Mouse (Mus musculus) lung, embryonic 15.5 days (tissue): Measurements from ENCODE around the gene Lrpprc. TPM values are rescaled to one million over a fixed set of nuclear protein-coding genes. Genes with fewer than 3 reads are reported as not detected.

ENCODE experiments used
- ATAC-seq: fragments of 200-750 bp; cut with Nextera tagmentation; 2 replicates; pipeline ENCODE4 v1.8.0; 2017; ENCODE audit warnings: moderate number of reproducible peaks, borderline replicate concordance; ENCODE audit not compliant: low FRiP score, low TSS enrichment; ENCODE audit errors: extremely low read depth
- H3K27ac ChIP-seq: fragments of 300-500 bp; sonication (generic); 2 replicates; pipeline ENCODE4 v1.5.1; 2015; ENCODE audit warnings: moderate library complexity, mild to moderate bottlenecking, inconsistent platforms
- H3K27me3 ChIP-seq: fragments of 300-500 bp; sonication (generic); 2 replicates; pipeline ENCODE4 v1.6.1; 2015; ENCODE audit warnings: inconsistent platforms
- H3K36me3 ChIP-seq: fragments of 300-500 bp; sonication (generic); 2 replicates; pipeline ENCODE4 v1.6.1; 2015; ENCODE audit warnings: inconsistent platforms
- H3K4me1 ChIP-seq: fragments of 300-500 bp; sonication (generic); 2 replicates; pipeline ENCODE4 v1.6.1; 2015; ENCODE audit warnings: inconsistent platforms
- H3K4me2 ChIP-seq: fragments of 300-500 bp; sonication (generic); 2 replicates; pipeline ENCODE4 v1.6.1; 2015; ENCODE audit warnings: inconsistent platforms, mild to moderate bottlenecking, moderate library complexity
- H3K4me3 ChIP-seq: fragments of 300-500 bp; sonication (generic); 2 replicates; pipeline ENCODE4 v1.5.1; 2015; ENCODE audit warnings: mild to moderate bottlenecking, inconsistent platforms
- H3K9ac ChIP-seq: fragments of 300-500 bp; sonication (generic); 2 replicates; pipeline ENCODE4 v1.6.1; 2015; ENCODE audit warnings: inconsistent platforms
- H3K9me3 ChIP-seq: fragments of 300-500 bp; sonication (generic); 2 replicates; pipeline ENCODE4 v1.6.1; 2016; ENCODE audit warnings: inconsistent platforms
- WGBS: fragments of 180-500 bp; shearing (Covaris S2); methylation state at CpG from one replicate; pipeline ENCODE4 v1.1.7; 2015; 5-methylcytosine and 5-hydroxymethylcytosine counted together
- polyA plus RNA-seq: library from polyadenylated mRNA; unstranded; fragments of >200 nt; fragmentation: Nextera tagmentation; extraction: Ambion mirVana; gene quantifications from 2 replicates; pipeline ENCODE4 v1.2.1, GENCODE M21; 2015

Lrpprc gene
- polyA plus RNA-seq, 1 experiment from 2014 or later = 38.2 TPM

DNA sequence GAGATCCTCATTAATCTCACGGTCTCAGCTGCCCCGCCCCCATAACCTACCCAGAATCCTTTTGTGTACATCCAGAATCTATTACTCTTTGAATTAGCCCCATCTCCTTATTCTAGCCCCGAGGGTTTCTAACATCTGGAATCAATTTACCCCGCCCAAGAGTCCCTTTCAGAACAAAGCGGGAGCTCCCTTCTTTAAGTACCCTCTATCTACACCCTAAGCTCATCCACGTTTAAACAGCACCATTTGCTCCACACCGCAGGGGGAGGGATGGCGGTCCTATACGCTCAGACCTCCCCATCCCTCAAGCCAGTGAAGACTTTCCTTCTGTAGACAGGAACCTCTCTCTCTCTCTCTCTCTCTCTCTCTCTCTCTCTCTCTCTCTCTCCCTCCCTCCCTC is 53.9 kb downstream of the Lrpprc start:
- Histone ChIP-seq H3K9ac (no peak overlapping the region), H3K27ac (no peak overlapping the region), H3K9me3 (no peaks in the 10 kb centered on the region), H3K27me3 (no peaks in the 10 kb centered on the region), H3K4me1 (no peaks in the 10 kb centered on the region), H3K4me2 (no peak overlapping the region), H3K36me3 (peaks cover 3% of the 10 kb centered on the region; the same call in 1 of the 2 replicates), H3K4me3 (no peak overlapping the region)
- WGBS = 58% methylated on average over 9 of the region's 9 CpGs
- ATAC-seq = no peak

- Histone ChIP-seq H3K9ac (no peak overlapping the region), H3K27me3 (no peaks in the 10 kb centered on the region), H3K9me3 (no peaks in the 10 kb centered on the region), H3K4me2 (no peak overlapping the region), H3K27ac (no peak overlapping the region), H3K4me3 (no peak overlapping the region), H3K36me3 (peaks cover 23% of the 10 kb centered on the region), H3K4me1 (no peaks in the 10 kb centered on the region)
- 82% methylated on average over 8 of the region's 8 CpGs for WGBS
- ATAC-seq = no peak
Measured at GRCm38 (mm10) chr17:84732612-84733011, 58.0 kb downstream of the Lrpprc start.

- peaks cover 26% of the 10 kb centered on the region for H3K36me3 ChIP-seq
- H3K9me3 ChIP-seq = no peaks in the 10 kb centered on the region
- no peak overlapping the region for H3K9ac ChIP-seq
- no peak overlapping the region for H3K27ac ChIP-seq
- H3K4me1 ChIP-seq = no peaks in the 10 kb centered on the region
- WGBS = 83% methylated on average over 12 of the region's 12 CpGs
- no peak for ATAC-seq
- no peak overlapping the region for H3K4me3 ChIP-seq
- H3K4me2 ChIP-seq = no peak overlapping the region
- no peaks in the 10 kb centered on the region for H3K27me3 ChIP-seq
Measured at GRCm38 (mm10) chr17:84731361-84731760, 59.2 kb downstream of the Lrpprc start.

DNA sequence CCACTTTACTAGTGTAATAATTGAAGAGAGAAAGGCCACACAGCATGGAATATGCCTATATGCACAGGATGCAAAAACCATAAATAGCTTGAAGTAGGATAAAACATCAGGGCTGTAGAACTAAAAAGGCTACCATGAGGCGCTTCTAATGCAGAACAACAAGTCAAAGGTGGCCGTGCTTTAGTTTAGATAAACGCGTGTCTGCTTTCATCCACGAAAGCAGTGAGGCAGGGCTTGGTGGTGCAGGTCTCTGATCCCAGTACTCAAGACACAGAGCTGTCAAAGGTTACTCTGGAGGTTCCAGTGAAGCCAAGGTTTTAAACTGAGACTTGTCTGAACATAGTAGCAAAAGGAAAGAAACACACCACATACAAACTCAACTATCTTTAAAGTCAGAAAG is 61.4 kb downstream of the Lrpprc start:
- no peak overlapping the region for H3K4me3 ChIP-seq
- no peak for ATAC-seq
- no peaks in the 10 kb centered on the region for H3K27me3 ChIP-seq
- no peak overlapping the region for H3K9ac ChIP-seq
- H3K4me1 ChIP-seq = no peaks in the 10 kb centered on the region
- peaks cover 29% of the 10 kb centered on the region for H3K36me3 ChIP-seq
- H3K27ac ChIP-seq = no peak overlapping the region
- H3K4me2 ChIP-seq = no peak overlapping the region
- 72% methylated on average over 5 of the region's 5 CpGs for WGBS
- H3K9me3 ChIP-seq = no peaks in the 10 kb centered on the region

DNA sequence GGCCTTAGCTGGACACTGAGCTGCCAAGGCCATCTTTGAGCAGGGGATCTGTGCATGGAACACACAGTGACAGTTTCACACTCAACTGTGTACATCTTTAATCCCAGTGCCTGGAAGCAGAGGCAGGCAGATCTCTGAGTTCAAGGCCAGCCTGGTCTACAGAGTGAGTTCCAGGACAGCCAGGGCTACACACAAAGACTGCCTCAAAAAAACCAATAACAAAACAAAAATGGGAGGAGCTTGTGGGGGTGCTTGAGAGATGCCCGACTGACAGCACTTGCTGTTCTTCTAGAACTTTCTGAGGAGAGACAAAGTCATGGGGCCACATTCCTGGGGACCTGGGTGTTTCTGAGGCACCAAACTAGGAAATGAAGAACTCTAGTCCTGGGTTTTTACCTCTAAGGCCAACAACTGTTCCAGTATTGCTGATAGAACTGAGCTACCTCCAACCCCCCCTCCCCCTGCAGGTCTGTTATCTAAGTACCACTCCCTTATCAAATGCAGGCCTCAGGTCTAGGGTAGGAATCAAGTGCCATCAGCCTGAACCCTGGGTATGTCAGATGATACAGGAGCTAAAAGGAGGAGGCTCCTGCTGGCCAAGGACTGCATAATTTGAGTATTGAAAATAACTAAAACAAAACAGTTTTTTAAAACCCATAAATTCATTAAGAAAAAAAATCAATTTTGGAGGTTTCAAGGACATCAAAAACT is 62.2 kb downstream of the Lrpprc start:
- Histone ChIP-seq H3K4me2 (no peak overlapping the region), H3K4me3 (no peak overlapping the region), H3K36me3 (peaks cover 29% of the 10 kb centered on the region), H3K9ac (no peak overlapping the region), H3K27me3 (no peaks in the 10 kb centered on the region), H3K27ac (no peak overlapping the region), H3K4me1 (no peaks in the 10 kb centered on the region), H3K9me3 (no peaks in the 10 kb centered on the region)
- 81% methylated on average over 1 of the region's 1 CpGs for WGBS
- no peak for ATAC-seq

DNA sequence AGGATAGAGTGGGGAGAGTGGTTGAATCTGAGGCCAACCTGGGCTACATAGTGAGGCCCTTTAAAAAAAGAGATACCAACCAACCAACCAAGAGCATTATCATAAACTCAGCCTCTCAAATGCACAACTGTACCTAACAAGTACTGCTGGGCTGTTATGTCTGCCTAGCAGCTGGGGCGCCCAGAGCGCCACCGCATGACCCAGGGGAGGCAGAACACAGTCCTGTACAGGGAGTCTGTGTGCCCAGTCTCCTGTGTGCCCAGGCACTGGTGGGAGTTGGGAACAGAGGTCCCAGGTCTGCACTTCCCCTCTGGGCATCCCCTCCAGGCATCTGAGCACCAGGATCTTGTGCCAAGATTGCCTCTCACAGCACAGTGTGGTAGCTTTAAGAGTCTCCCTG is 65.4 kb downstream of the Lrpprc start:
- H3K27me3 ChIP-seq = no peaks in the 10 kb centered on the region
- H3K9me3 ChIP-seq = no peaks in the 10 kb centered on the region
- no peak overlapping the region for H3K9ac ChIP-seq
- H3K4me3 ChIP-seq = no peak overlapping the region
- ATAC-seq = no peak
- no peaks in the 10 kb centered on the region for H3K4me1 ChIP-seq
- H3K27ac ChIP-seq = no peak overlapping the region
- peaks cover 29% of the 10 kb centered on the region for H3K36me3 ChIP-seq
- 100% methylated on average over 3 of the region's 3 CpGs for WGBS
- H3K4me2 ChIP-seq = no peak overlapping the region

- Histone ChIP-seq H3K9me3 (no peaks in the 10 kb centered on the region), H3K27ac (no peak overlapping the region), H3K4me1 (no peaks in the 10 kb centered on the region), H3K27me3 (no peaks in the 10 kb centered on the region), H3K36me3 (peaks cover 24% of the 10 kb centered on the region; the same call in 1 of the 2 replicates), H3K4me2 (no peak overlapping the region), H3K4me3 (no peak overlapping the region), H3K9ac (no peak overlapping the region)
- ATAC-seq = no peak
- WGBS = 89% methylated on average over 9 of the region's 9 CpGs
Measured at GRCm38 (mm10) chr17:84724028-84724427, 66.6 kb downstream of the Lrpprc start.

GRCm38 (mm10) chr17:84719105-84719504 is 71.5 kb downstream of the Lrpprc start:
- H3K9ac ChIP-seq = no peak overlapping the region
- no peaks in the 10 kb centered on the region for H3K4me1 ChIP-seq
- no peak overlapping the region for H3K27ac ChIP-seq
- WGBS = 70% methylated on average over 3 of the region's 3 CpGs
- peaks cover 14% of the 10 kb centered on the region for H3K36me3 ChIP-seq
- ATAC-seq = no peak
- no peaks in the 10 kb centered on the region for H3K9me3 ChIP-seq
- no peak overlapping the region for H3K4me2 ChIP-seq
- H3K4me3 ChIP-seq = no peak overlapping the region
- no peaks in the 10 kb centered on the region for H3K27me3 ChIP-seq

DNA sequence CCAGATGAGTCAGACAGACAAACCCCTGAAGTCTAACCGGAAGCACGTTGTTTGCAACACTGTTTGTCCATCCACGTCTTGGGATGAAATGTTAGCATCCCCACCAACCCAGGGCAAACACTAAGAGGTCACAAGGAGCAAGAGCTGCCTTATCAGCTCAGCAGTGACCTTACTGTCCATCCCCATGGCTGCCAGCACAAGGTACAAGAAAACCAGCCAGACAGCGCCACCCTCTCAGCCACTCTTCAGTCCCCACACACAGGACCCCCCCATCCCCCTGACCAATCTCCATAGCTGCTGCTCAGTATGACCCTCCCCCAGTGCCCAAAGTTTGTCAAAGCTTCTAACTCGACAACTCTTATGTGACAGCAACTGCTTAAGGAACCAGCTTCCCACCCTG is 73.2 kb downstream of the Lrpprc start:
- H3K4me1 ChIP-seq = no peaks in the 10 kb centered on the region
- H3K9ac ChIP-seq = no peak overlapping the region
- peaks cover 18% of the 10 kb centered on the region for H3K36me3 ChIP-seq
- H3K4me2 ChIP-seq = no peak overlapping the region
- no peak for ATAC-seq
- 48% methylated on average over 5 of the region's 5 CpGs for WGBS
- H3K4me3 ChIP-seq = no peak overlapping the region
- no peaks in the 10 kb centered on the region for H3K27me3 ChIP-seq
- no peak overlapping the region for H3K27ac ChIP-seq
- no peaks in the 10 kb centered on the region for H3K9me3 ChIP-seq

DNA sequence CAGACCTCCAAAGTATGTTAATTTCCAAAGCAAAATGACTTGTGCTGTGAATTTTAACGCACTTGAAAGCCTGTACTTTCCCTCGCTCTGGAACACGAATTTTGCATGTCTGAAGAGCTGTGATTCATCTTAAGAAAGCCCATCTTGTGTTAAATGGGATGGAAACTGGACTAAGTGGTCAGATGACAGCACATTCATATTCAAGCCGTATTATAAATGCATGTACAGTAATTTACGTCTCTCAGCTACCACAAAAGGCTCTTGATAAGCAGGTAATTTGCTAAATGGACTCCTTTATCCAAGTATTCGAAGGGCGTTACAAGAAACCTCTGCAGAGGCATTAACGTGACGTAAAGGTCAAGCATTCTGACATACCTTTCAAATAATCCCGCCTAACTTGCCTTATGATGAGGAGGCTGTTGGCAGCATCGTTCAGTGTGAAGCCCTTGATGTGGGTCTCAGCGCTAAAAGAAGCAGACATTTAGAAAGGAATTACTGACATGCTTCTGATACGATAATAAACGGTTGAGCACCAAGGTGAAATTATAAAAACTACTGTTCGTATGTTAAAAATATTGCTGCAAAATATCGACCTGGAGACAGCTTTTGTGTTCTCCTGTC is 74.2 kb downstream of the Lrpprc start:
- 60% methylated on average over 16 of the region's 16 CpGs for WGBS
- H3K36me3 ChIP-seq = peaks cover 10% of the 10 kb centered on the region
- H3K4me3 ChIP-seq = no peak overlapping the region
- no peaks in the 10 kb centered on the region for H3K4me1 ChIP-seq
- no peak overlapping the region for H3K27ac ChIP-seq
- H3K9me3 ChIP-seq = no peaks in the 10 kb centered on the region
- H3K4me2 ChIP-seq = no peak overlapping the region
- no peak for ATAC-seq
- no peak overlapping the region for H3K9ac ChIP-seq
- no peaks in the 10 kb centered on the region for H3K27me3 ChIP-seq

DNA sequence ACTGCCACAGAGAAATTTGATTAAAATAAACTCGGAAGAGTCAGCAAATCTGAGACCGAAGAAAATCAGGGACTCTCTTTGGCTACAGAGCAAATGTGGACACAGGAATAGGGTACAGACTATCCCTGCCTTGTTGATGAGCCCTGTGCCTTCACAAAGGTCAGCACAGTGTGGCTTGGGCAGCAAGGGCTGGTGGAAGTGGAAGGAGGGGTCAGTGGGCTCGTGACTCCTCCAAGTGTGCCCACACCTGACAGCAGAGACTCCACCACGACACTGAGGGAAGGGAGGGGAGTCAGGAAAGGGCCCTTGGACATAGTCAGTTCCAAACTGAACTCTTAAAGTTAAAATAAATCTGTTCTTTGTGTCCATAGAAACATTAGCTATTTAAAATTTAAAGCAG is 75.7 kb downstream of the Lrpprc start:
- H3K9me3 ChIP-seq = no peaks in the 10 kb centered on the region

GRCm38 (mm10) chr17:84713563-84714164 is 76.9 kb downstream of the Lrpprc start:
- no peak overlapping the region for H3K27ac ChIP-seq
- no peaks in the 10 kb centered on the region for H3K9me3 ChIP-seq
- no peak overlapping the region for H3K9ac ChIP-seq
- peaks cover 16% of the 10 kb centered on the region for H3K36me3 ChIP-seq
- H3K4me3 ChIP-seq = no peak overlapping the region
- peaks cover 8% of the 10 kb centered on the region for H3K4me1 ChIP-seq
- H3K27me3 ChIP-seq = no peaks in the 10 kb centered on the region
- H3K4me2 ChIP-seq = no peak overlapping the region
- 87% methylated on average over 18 of the region's 18 CpGs for WGBS
- ATAC-seq = no peak

More for the DNA sequence above, 75.7 kb downstream of the Lrpprc start:
- no peak for ATAC-seq
- Histone ChIP-seq H3K4me3 (no peak overlapping the region), H3K27me3 (no peaks in the 10 kb centered on the region), H3K27ac (no peak overlapping the region), H3K4me2 (no peak overlapping the region), H3K4me1 (no peaks in the 10 kb centered on the region), H3K9ac (no peak overlapping the region), H3K36me3 (peaks cover 15% of the 10 kb centered on the region)
- WGBS = 60% methylated on average over 4 of the region's 4 CpGs
